In genomic region chr9:10324697-10325368, GRCm38 (mm10) we compare ENCODE assay signal across 8 mouse cellular contexts.
DNase-seq lines count a peak whose midpoint lies in the region; ATAC-seq lines count a peak whose summit lies in the region.

No protein-coding gene starts in this region.

- peak; percentile 31 for DNase-seq in gastrocnemius, postnatal 10 days
- no peak for DNase-seq in gastrocnemius, adult 18-20 months (ENCODE audit: low spot score)
- peak; percentile 16 for DNase-seq in ovary, postnatal 14 days (ENCODE audit: low spot score)
- no peak for DNase-seq in ovary, adult 18-20 months (ENCODE audit: low spot score)
- peak; percentile 18 for DNase-seq in c-Kit-positive CD71-positive TER-119-positive erythroid progenitor cells, embryonic 14.5 days (ENCODE audit: low spot score)
- peak; percentile 23 for DNase-seq in induced T-regulatory cell, adult 2 months (ENCODE audit: low read depth)
- no peak for DNase-seq in spleen, postnatal 4 days (ENCODE audit: low spot score in 2 of 2)

- peak; percentile 87 for ATAC-seq in megakaryocyte progenitor cell, adult 5-6 weeks (replicated peaks; ENCODE audit: poor library complexity)

Comparison
In these comparisons a context has a peak if more than half of its experiments do, and no peak if none do; other contexts are left out.
1. DNase-seq: peak in gastrocnemius, postnatal 10 days (single experiment), ovary, postnatal 14 days (single experiment), c-Kit-positive CD71-positive TER-119-positive erythroid progenitor cells, embryonic 14.5 days (single experiment) and induced T-regulatory cell, adult 2 months (single experiment); none in gastrocnemius, adult 18-20 months (single experiment), ovary, adult 18-20 months (single experiment) and spleen, postnatal 4 days (0 of 2).